Mouse (Mus musculus): ENCODE data around the gene E130114P18Rik.

DNA sequence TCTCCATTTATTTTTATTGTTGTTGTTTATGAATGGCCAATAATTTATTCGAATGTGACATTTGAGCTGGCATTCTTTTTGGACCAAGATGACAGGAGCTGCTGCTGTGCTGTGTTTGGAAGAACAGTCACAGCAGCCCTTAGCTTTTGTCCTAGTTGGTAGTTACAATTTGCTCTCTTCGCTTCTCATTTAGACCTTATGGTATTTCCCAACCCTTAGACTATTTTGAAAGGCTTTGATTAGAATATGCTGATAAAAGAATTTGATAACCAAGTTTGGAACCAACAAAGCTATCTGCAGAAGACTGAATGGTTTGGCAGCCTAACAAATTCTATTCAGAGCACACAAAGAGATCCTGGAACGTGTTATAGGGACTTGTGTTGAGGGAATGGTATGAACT lies 40.6 kb upstream of the E130114P18Rik start:
- TF ChIP-seq CTCF (IDR thresholded peaks at IDR 0.05; ENCODE audit: borderline replicate concordance, insufficient read depth, low read depth, low read length), result no peak
- no peak for TF ChIP-seq POLR2A (IDR thresholded peaks at IDR 0.05; ENCODE audit: borderline replicate concordance, insufficient read depth, low read length)
